ENCODE assay signal across 8 mouse cellular contexts in the genomic region with DNA sequence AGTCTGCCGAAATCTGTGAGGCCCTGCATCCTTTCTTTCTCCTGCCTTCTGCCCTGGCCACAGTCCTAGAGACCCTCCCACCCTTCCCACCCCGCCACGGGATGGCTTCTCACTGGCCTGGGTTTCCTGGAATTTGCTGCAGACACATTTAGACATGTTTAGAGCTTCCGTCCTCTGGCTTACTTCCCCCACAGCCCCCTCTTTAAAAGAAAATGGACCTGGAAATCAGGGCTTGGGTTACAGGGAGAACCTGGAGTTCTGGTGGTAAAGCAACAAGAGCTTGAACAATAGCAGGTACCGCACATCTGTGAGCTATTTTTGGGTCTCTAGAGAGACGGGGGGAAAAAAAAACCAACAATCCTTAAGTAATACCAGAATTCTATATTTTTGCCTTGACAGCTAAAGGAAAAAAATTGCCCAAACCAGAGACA. TPM values are rescaled to one million over a fixed set of nuclear protein-coding genes. Genes with fewer than 3 reads are reported as not detected.
DNase-seq lines count a peak whose midpoint lies in the region; ATAC-seq and TF ChIP-seq lines count a peak whose summit lies in the region.

No protein-coding gene starts in this region.

- no peak for DNase-seq in layer of hippocampus, adult 2 months (ENCODE audit: low spot score in 2 of 2)
- no peak for DNase-seq in layer of hippocampus, postnatal 25 days (ENCODE audit: extremely low spot score in 1 of 2, low spot score in 1 of 2)
- DNase-seq in embryo, embryonic 11 days: peak; percentile 71
- peak; percentile 25 for DNase-seq in hindbrain, postnatal 0 days (ENCODE audit: low spot score)
- DNase-seq in left cerebral cortex, adult 8-10 months (ENCODE audit: low spot score in 2 of 2): no peak
- DNase-seq in frontal cortex, postnatal 25 days (ENCODE audit: low spot score in 2 of 2): no peak
- no peak for DNase-seq in retina, postnatal 1 day

- peaks cover 5% of the 10 kb centered on the region; the same call in 1 of the 2 replicates for H3K27me3 ChIP-seq in hindbrain, postnatal 0 days (ENCODE audit: insufficient read depth, low read length)
- no peaks in the 10 kb centered on the region for H3K27me3 ChIP-seq in myocyte (ENCODE audit: control insufficient read depth, insufficient read depth, insufficient read length)

- no peaks in the 10 kb centered on the region for H3K36me3 ChIP-seq in hindbrain, postnatal 0 days (ENCODE audit: insufficient read depth, low read length)
- H3K36me3 ChIP-seq in myocyte (ENCODE audit: control insufficient read depth, insufficient read depth): no peaks in the 10 kb centered on the region

- ATAC-seq in hindbrain, postnatal 0 days: no peak

- 25% methylated on average over 6 of the region's 6 CpGs for WGBS in hindbrain, postnatal 0 days

- H3K4me2 ChIP-seq in hindbrain, postnatal 0 days (ENCODE audit: low read depth, low read length): no peak overlapping the region
- peak overlapping the region; percentile 76 for H3K4me2 ChIP-seq in myocyte (ENCODE audit: low read depth)

- H3K79me2 ChIP-seq in myocyte (ENCODE audit: control insufficient read depth, insufficient read depth): peaks cover 3% of the 10 kb centered on the region

- no peak for TF ChIP-seq POLR2A in myocyte (IDR thresholded peaks at IDR 0.05; ENCODE audit: insufficient read length, low read depth)

- no peak overlapping the region for H3K9ac ChIP-seq in hindbrain, postnatal 0 days (replicated peaks; ENCODE audit: low read length)

- no peak overlapping the region for H3ac ChIP-seq in myocyte (ENCODE audit: control insufficient read depth, insufficient read length)

- peak overlapping the region; percentile 73 for H3K27ac ChIP-seq in layer of hippocampus, adult 2 months
- peak overlapping the region; percentile 52 for H3K27ac ChIP-seq in hindbrain, postnatal 0 days

- H3K4me1 ChIP-seq in hindbrain, postnatal 0 days (ENCODE audit: insufficient read depth, low read length): peaks cover 7% of the 10 kb centered on the region

- no peak for TF ChIP-seq CTCF in layer of hippocampus, adult 2 months (conservative IDR thresholded peaks at IDR 0.05)
- TF ChIP-seq CTCF in hindbrain, postnatal 0 days (IDR thresholded peaks at IDR 0.05; ENCODE audit: low read depth): no peak

- no peak overlapping the region for H3K4me3 ChIP-seq in layer of hippocampus, adult 2 months
- H3K4me3 ChIP-seq in hindbrain, postnatal 0 days (ENCODE audit: low read length): no peak overlapping the region
- no peak overlapping the region for H3K4me3 ChIP-seq in myocyte

- H3K9me3 ChIP-seq in hindbrain, postnatal 0 days (ENCODE audit: low read length): no peaks in the 10 kb centered on the region

TF ChIP-seq in myocyte, 11 proteins besides CTCF, POLR2A, EP300 and RAD21:
- TF ChIP-seq SRF (IDR thresholded peaks at IDR 0.05; ENCODE audit: control insufficient read depth, insufficient read length, low read depth) (no peak), POLR2AphosphoS2 (IDR thresholded peaks at IDR 0.05; ENCODE audit: insufficient read length, low read depth) (no peak), REST (IDR thresholded peaks at IDR 0.05; ENCODE audit: insufficient read depth, insufficient read length) (no peak), CEBPB (IDR thresholded peaks at IDR 0.05; ENCODE audit: insufficient read depth, poor library complexity, severe bottlenecking) (no peak), MYOD1 (IDR thresholded peaks at IDR 0.05; ENCODE audit: control insufficient read depth in 1 of 3, insufficient read length in 2 of 3, low read depth in 2 of 3) (no peak), TCF12 (IDR thresholded peaks at IDR 0.05; ENCODE audit: insufficient read depth, poor library complexity, severe bottlenecking) (no peak), MYOG (IDR thresholded peaks at IDR 0.05; ENCODE audit: control insufficient read depth in 1 of 3, insufficient read depth in 1 of 3, insufficient read length in 2 of 3, low read depth in 2 of 3) (no peak), TCF3 (IDR thresholded peaks at IDR 0.05; ENCODE audit: insufficient read length, low read depth) (no peak), MAX (IDR thresholded peaks at IDR 0.05; ENCODE audit: low read depth) (no peak), USF1 (IDR thresholded peaks at IDR 0.05; ENCODE audit: low read depth) (no peak), E2F4 (IDR thresholded peaks at IDR 0.05; ENCODE audit: insufficient read depth) (no peak)

RNA-seq across cellular contexts. Expression of a gene that starts 8.5 kb away (rescaled TPM):
- 10 to 100 TPM; 32.7 to 35.7 TPM for total RNA-seq in layer of hippocampus, adult 2 months (2021)
- total RNA-seq in layer of hippocampus, postnatal 25 days (2021): 10 to 100 TPM; 31.4 to 38.0 TPM
- total RNA-seq in hindbrain, postnatal 0 days (2014; rRNA removed): 75.2 and 75.9 TPM in 2 replicates
- polyA plus RNA-seq in hindbrain, postnatal 0 days (2015; fragmentation: Nextera tagmentation; extraction: Ambion mirVana): 9.2 and 10.0 TPM in 2 replicates
- 16.3 TPM for polyA plus RNA-seq in myocyte (2012; fragmentation: generic; extraction: Trizol)
- total RNA-seq in left cerebral cortex, adult 8-10 months (2022): 10 to 100 TPM; 23.3 to 28.8 (median 26.6) TPM

Comparison
In these comparisons a context has a peak if more than half of its experiments do, and no peak if none do; other contexts are left out.
1. DNase-seq: peak in embryo, embryonic 11 days (single experiment) and hindbrain, postnatal 0 days (single experiment); none in layer of hippocampus, adult 2 months (0 of 2), layer of hippocampus, postnatal 25 days (0 of 2), left cerebral cortex, adult 8-10 months (0 of 2), frontal cortex, postnatal 25 days (0 of 2) and retina, postnatal 1 day (single experiment).